Mouse (Mus musculus) liver, embryonic 14.5 days (tissue): ENCODE measurements around the gene Lxn. TPM values are rescaled to one million over a fixed set of nuclear protein-coding genes. Genes with fewer than 3 reads are reported as not detected.
A peak's percentile ranks its signal among the peaks of the same experiment; 100 is the strongest.

Experiments used
- ATAC-seq: fragments of 200-750 bp; cut with Nextera tagmentation; 2 replicates; pipeline ENCODE4 v1.8.0; 2017; ENCODE audit warnings: moderate number of reproducible peaks, mild to moderate bottlenecking, moderate library complexity; ENCODE audit not compliant: insufficient read depth
- DNase-seq, 3 experiments: peaks; one replicate each; pipeline ENCODE4 v3.0.0-alpha.2; 2012 to 2013; ENCODE audit warnings: low read depth in 3 of 3, low spot score in 3 of 3
- H3K27ac ChIP-seq: fragments of 300-500 bp; sonication (generic); 2 replicates; pipeline ENCODE4 v1.5.1; 2014; ENCODE audit warnings: moderate library complexity, mild to moderate bottlenecking, control low read depth, inconsistent platforms
- H3K27me3 ChIP-seq: fragments of 300-500 bp; sonication (generic); 2 replicates; pipeline ENCODE4 v1.6.1; 2014; ENCODE audit warnings: mild to moderate bottlenecking, low read length, moderate library complexity; ENCODE audit not compliant: control insufficient read depth, insufficient read depth
- H3K36me3 ChIP-seq: fragments of 300-500 bp; sonication (generic); replicated peaks from 2 replicates; pipeline ENCODE4 v1.6.1; 2014; ENCODE audit warnings: low read depth; ENCODE audit not compliant: control insufficient read depth, insufficient read depth
- H3K4me1 ChIP-seq, 2 experiments: fragments of 200-500 bp in 1 of 2; fragments of 300-500 bp in 1 of 2; sonication (generic) in 1 of 2; replicated peaks; 2 replicates each; pipeline ENCODE4 v1.6.1; 2012 to 2014; ENCODE audit warnings: antibody characterized with exemption in 1 of 2, inconsistent platforms in 1 of 2, low read length in 1 of 2; ENCODE audit not compliant: control insufficient read depth in 2 of 2, insufficient read depth in 2 of 2
- H3K4me2 ChIP-seq: fragments of 300-500 bp; sonication (generic); 2 replicates; pipeline ENCODE4 v1.6.1; 2014; ENCODE audit warnings: low read depth, mild to moderate bottlenecking, control low read depth, moderate library complexity
- H3K4me3 ChIP-seq, 2 experiments: fragments of 200-500 bp in 1 of 2; fragments of 300-500 bp in 1 of 2; sonication (generic) in 1 of 2; 2 replicates each; pipeline ENCODE4 v1.5.1; 2012 to 2014; ENCODE audit warnings: low read depth in 2 of 2, low read length in 2 of 2, mild to moderate bottlenecking in 2 of 2, control low read depth in 1 of 2, inconsistent platforms in 1 of 2, moderate library complexity in 1 of 2; ENCODE audit not compliant: insufficient read depth in 1 of 2
- H3K9ac ChIP-seq: fragments of 300-500 bp; sonication (generic); replicated peaks from 2 replicates; pipeline ENCODE4 v1.6.1; 2014; ENCODE audit warnings: mild to moderate bottlenecking, control low read depth, moderate library complexity
- H3K9me3 ChIP-seq: fragments of 300-500 bp; sonication (generic); 2 replicates; pipeline ENCODE4 v1.6.1; 2016; ENCODE audit warnings: low read length, mixed read lengths; ENCODE audit not compliant: control insufficient read depth
- CTCF ChIP-seq: IDR thresholded peaks from 2 replicates; pipeline ENCODE4 v1.5.1; 2016; ENCODE audit warnings: antibody characterized with exemption, low read depth, control low read depth
- EP300 ChIP-seq: IDR thresholded peaks from 2 replicates; pipeline ENCODE4 v1.6.1; 2016; ENCODE audit warnings: antibody characterized with exemption, low read depth
- WGBS: fragments of 180-500 bp; shearing (Covaris S2); extraction: QIAGEN DNeasy Blood & Tissue Kit; methylation state at CpG from one replicate; pipeline ENCODE4 v1.1.7; 2014; ENCODE audit not compliant: insufficient replicate concordance; 5-methylcytosine and 5-hydroxymethylcytosine counted together
- polyA plus RNA-seq, 2 experiments: library from polyadenylated mRNA; depleted of rRNA in 1 of 2; stranded (reverse) in 1 of 2; unstranded in 1 of 2; fragments of >200 nt; fragmentation: Nextera tagmentation in 1 of 2; extraction: Ambion mirVana in 1 of 2; gene quantifications; 2 replicates each; pipeline versions ENCODE4 v1.2.1 to v1.2.3; 2012 to 2014

The Lxn gene
- polyA plus RNA-seq, 2 experiments: 4.1 to 10.2 TPM

DNA sequence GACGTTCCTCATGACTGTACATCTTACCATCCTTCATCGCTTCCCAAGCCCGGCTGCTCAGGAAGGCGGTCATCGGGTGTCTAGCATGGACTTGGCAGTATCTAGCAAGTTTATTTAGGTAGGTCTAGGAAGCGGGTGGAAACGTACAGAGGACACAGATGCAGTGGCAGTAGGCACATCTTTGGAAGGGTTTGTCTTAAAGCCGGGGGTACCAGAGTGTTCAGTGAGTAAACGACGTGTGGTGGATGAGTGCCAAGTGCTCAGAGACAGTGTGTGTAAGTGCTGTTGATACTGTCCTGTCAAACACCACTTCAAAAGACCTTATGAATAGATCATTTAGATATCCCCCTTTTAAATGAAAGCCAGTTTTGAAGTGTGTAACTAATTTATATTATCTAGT lies 1.1 kb downstream of the Lxn start:
- DNase-seq: no peak
- Histone ChIP-seq H3K27me3 (no peaks in the 10 kb centered on the region), H3K36me3 (peaks cover 7% of the 10 kb centered on the region), H3K27ac (no peak overlapping the region), H3K4me2 (peak overlapping the region; percentile 27; the same call in 1 of the 2 replicates), H3K9ac (no peak overlapping the region), H3K4me3 (no peak overlapping the region), H3K9me3 (no peaks in the 10 kb centered on the region), H3K4me1 (peaks cover 0 to 7% of the 10 kb centered on the region in 2 experiments; a peak in 2 of 4 replicates)
- ATAC-seq: no peak
- TF ChIP-seq CTCF (no peak), EP300 (no peak)
- WGBS: 56% methylated on average over 10 of the region's 10 CpGs

DNA sequence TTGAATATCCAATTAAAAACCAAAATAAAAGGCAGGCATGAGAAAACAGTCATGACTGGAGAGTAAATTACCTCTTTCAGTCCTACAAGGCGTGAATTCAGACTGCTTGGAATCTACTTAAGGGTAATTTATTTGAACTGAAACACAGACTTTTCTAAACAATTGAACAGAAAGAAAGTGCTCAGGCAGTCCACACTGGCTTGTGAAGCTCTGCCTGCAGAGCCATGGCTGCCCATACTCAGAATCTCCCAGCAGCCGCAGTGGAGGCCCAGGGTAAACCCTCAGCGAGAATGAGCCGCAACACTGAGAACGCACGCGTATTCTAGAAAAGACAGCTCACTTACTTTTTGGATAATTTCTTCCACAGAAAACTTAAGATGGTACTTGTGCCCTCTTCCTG lies 1.7 kb downstream of the Lxn start:
- Histone ChIP-seq H3K4me1 (peaks cover 0 to 7% of the 10 kb centered on the region in 2 experiments; a peak in 2 of 4 replicates), H3K36me3 (peaks cover 7% of the 10 kb centered on the region), H3K4me3 (no peak overlapping the region), H3K9ac (no peak overlapping the region), H3K27me3 (no peaks in the 10 kb centered on the region), H3K9me3 (no peaks in the 10 kb centered on the region), H3K27ac (no peak overlapping the region), H3K4me2 (no peak overlapping the region)
- no peak for ATAC-seq
- TF ChIP-seq EP300 (no peak), CTCF (no peak)
- WGBS: 88% methylated on average over 7 of the region's 7 CpGs
- DNase-seq: no peak

DNA sequence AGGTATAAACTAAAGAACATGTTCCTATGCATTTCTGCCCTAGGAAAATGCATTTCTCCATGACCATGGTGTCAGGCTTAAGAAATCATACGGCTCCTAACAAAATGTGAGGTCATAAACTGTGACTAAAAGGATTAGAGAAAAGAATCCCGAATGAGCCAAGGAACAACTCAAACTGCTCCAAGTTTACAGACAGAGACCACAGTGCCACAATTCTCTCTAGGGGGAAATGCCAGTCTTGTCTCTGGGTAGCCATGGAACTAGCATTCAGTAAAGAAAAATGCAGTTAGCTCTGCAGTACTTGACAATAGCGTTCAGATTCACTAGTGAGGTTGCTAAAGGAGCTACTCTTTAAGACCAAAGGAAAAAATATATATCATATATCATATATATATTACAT lies 3.8 kb downstream of the Lxn start:
- H3K27ac ChIP-seq: no peak overlapping the region
- H3K36me3 ChIP-seq: peaks cover 11% of the 10 kb centered on the region
- no peak for DNase-seq
- no peak for TF ChIP-seq CTCF
- no peak for TF ChIP-seq EP300
- no peak overlapping the region for H3K9ac ChIP-seq
- WGBS: 80% methylated on average over 3 of the region's 3 CpGs
- peaks cover 0 to 7% of the 10 kb centered on the region in 2 experiments; a peak in 2 of 4 replicates for H3K4me1 ChIP-seq
- H3K4me3 ChIP-seq: no peak overlapping the region
- no peak overlapping the region for H3K4me2 ChIP-seq
- no peak for ATAC-seq
- H3K9me3 ChIP-seq: no peaks in the 10 kb centered on the region
- H3K27me3 ChIP-seq: no peaks in the 10 kb centered on the region

DNA sequence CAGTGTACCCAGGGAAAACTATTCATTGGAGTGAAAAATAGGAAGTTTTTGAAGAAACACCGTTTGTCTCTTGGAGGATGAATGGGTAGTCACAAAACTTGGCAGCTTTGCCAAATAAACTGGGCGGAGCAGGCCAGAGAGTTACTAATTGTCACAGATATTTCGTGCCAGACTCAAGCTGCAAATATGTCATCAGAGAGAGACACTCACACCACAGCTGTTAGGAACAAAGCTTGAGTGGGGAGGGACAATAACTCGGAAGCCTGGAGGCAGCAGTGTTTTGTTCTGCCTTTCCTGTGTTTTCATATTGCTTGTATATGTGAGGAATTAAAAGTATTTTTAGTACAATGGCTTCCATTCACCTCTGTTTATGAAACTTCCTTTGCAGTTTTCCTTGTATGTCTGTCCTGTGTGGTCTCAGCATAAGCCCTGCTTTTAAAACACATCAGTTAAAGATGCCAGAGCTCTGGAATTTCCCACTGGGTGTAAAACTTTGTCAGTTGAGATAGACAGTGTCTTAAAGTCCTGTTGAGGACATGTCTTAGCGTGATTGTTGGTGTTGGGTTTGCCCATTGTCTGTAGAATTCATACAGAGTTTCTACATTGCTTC lies 13.0 kb downstream of the Lxn start:
- H3K4me3 ChIP-seq: no peak overlapping the region
- DNase-seq: no peak
- H3K36me3 ChIP-seq: peaks cover 17% of the 10 kb centered on the region
- H3K9me3 ChIP-seq: no peaks in the 10 kb centered on the region
- H3K9ac ChIP-seq: no peak overlapping the region
- 76% methylated on average over 5 of the region's 5 CpGs for WGBS
- ATAC-seq: no peak
- TF ChIP-seq CTCF (no peak), EP300 (no peak)
- no peaks in the 10 kb centered on the region for H3K27me3 ChIP-seq
- no peak overlapping the region for H3K4me2 ChIP-seq
- H3K4me1 ChIP-seq: no peaks in the 10 kb centered on the region
- H3K27ac ChIP-seq: no peak overlapping the region

DNA sequence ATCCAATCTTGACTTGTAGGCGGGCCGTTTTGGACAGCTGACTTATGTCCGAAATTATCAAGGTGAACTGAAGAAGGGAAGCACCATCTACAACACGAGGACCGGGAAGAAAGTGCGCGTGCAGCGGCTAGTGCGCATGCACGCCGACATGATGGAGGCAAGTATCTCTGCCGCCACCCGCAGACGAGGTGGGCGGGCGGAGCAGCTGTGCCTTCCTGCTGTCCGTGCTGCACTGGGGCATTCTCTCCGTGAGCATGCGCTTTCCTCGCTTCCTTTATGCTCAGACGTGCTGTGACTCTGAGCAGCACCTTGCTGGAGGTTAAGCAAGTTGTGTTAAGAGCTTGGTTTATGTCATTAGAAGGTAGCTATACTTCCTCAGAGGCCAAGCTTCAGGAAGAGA lies 14.1 kb downstream of the Lxn start:
- peaks cover 17% of the 10 kb centered on the region for H3K36me3 ChIP-seq
- WGBS: 86% methylated on average over 21 of the region's 21 CpGs
- no peak for TF ChIP-seq CTCF
- no peak for TF ChIP-seq EP300

More for the DNA sequence above, 14.1 kb downstream of the Lxn start:
- H3K9ac ChIP-seq: no peak overlapping the region
- H3K4me2 ChIP-seq: no peak overlapping the region
- H3K27me3 ChIP-seq: no peaks in the 10 kb centered on the region
- H3K9me3 ChIP-seq: no peaks in the 10 kb centered on the region
- no peak overlapping the region for H3K27ac ChIP-seq
- H3K4me3 ChIP-seq: no peak overlapping the region
- no peaks in the 10 kb centered on the region for H3K4me1 ChIP-seq
- DNase-seq (no peak), ATAC-seq (no peak)
